Mouse (Mus musculus) liver, postnatal 0 days (tissue): ENCODE measurements around the gene Rnft2. TPM values are rescaled to one million over a fixed set of nuclear protein-coding genes. Genes with fewer than 3 reads are reported as not detected.

Experiments
- ATAC-seq: fragments of 200-750 bp; cut with Nextera tagmentation; 2 replicates; pipeline ENCODE4 v1.8.0; 2017; ENCODE audit warnings: mild to moderate bottlenecking, moderate library complexity
- DNase-seq: peaks from one replicate; pipeline ENCODE4 v3.0.0-alpha.2; 2016
- H3K27ac ChIP-seq: fragments of 300-500 bp; sonication (generic); 2 replicates; pipeline ENCODE4 v1.5.1; 2014; ENCODE audit warnings: antibody characterized with exemption, moderate library complexity, mild to moderate bottlenecking, low read depth
- H3K27me3 ChIP-seq: fragments of 300-500 bp; sonication (generic); 2 replicates; pipeline ENCODE4 v1.6.1; 2014; ENCODE audit warnings: low read length, control low read depth, mixed read lengths; ENCODE audit not compliant: insufficient read depth
- H3K36me3 ChIP-seq: fragments of 300-500 bp; sonication (generic); replicated peaks from 2 replicates; pipeline ENCODE4 v1.6.1; 2014; ENCODE audit warnings: mild to moderate bottlenecking, control low read depth, low read length, moderate library complexity, mixed read lengths; ENCODE audit not compliant: insufficient read depth
- H3K4me1 ChIP-seq: fragments of 300-500 bp; sonication (generic); 2 replicates; pipeline ENCODE4 v1.6.1; 2014; ENCODE audit warnings: antibody characterized with exemption, mild to moderate bottlenecking, control low read depth; ENCODE audit not compliant: insufficient read depth
- H3K4me2 ChIP-seq: fragments of 300-500 bp; sonication (generic); 2 replicates; pipeline ENCODE4 v1.6.1; 2014; ENCODE audit warnings: low read depth, mild to moderate bottlenecking, low read length, moderate library complexity, mixed read lengths
- H3K4me3 ChIP-seq: fragments of 300-500 bp; sonication (generic); 2 replicates; pipeline ENCODE4 v1.5.1; 2014; ENCODE audit warnings: low read depth, low read length
- H3K9ac ChIP-seq: fragments of 300-500 bp; sonication (generic); replicated peaks from 2 replicates; pipeline ENCODE4 v1.6.1; 2014; ENCODE audit warnings: mild to moderate bottlenecking, moderate library complexity
- H3K9me3 ChIP-seq: fragments of 300-500 bp; sonication (generic); 2 replicates; pipeline ENCODE4 v1.6.1; 2016; ENCODE audit warnings: mild to moderate bottlenecking, control low read depth, low read length, mixed read lengths
- CTCF ChIP-seq: sonication (generic); IDR thresholded peaks from 2 replicates; pipeline ENCODE4 v1.5.1; 2016; ENCODE audit warnings: antibody characterized with exemption, low read depth
- EP300 ChIP-seq: IDR thresholded peaks from 2 replicates; pipeline ENCODE4 v1.6.1; 2016; ENCODE audit warnings: antibody characterized with exemption, low read depth, mild to moderate bottlenecking
- WGBS: fragments of 180-500 bp; shearing (Covaris S2); extraction: QIAGEN DNeasy Blood & Tissue Kit; methylation state at CpG from one replicate; pipeline ENCODE4 v1.1.7; 2014; ENCODE audit not compliant: insufficient replicate concordance; 5-methylcytosine and 5-hydroxymethylcytosine counted together
- polyA plus RNA-seq: library from polyadenylated mRNA; unstranded; fragments of >200 nt; fragmentation: Nextera tagmentation; extraction: Ambion mirVana; gene quantifications from 2 replicates; pipeline ENCODE4 v1.2.1, GENCODE M21; 2015

Rnft2 gene
- polyA plus RNA-seq, 1 experiment from 2014 or later: not detected

GRCm38 (mm10) chr5:118214418-118215154 is 30.3 kb downstream of the Rnft2 start:
- Histone ChIP-seq H3K9ac (no peak overlapping the region), H3K27me3 (peaks cover 6% of the 10 kb centered on the region; the same call in 1 of the 2 replicates), H3K9me3 (no peaks in the 10 kb centered on the region), H3K4me2 (peak overlapping the region; percentile 42), H3K27ac (no peak overlapping the region), H3K36me3 (no peaks in the 10 kb centered on the region), H3K4me1 (no peaks in the 10 kb centered on the region), H3K4me3 (no peak overlapping the region)
- 11% methylated on average over 24 of the region's 24 CpGs for WGBS
- ATAC-seq: peak; percentile 56; the same call in 1 of the 2 replicates
- no peak for TF ChIP-seq CTCF
- DNase-seq: peak; percentile 43

- H3K4me2 ChIP-seq: peak overlapping the region; percentile 42; the same call in 1 of the 2 replicates
- no peak overlapping the region for H3K4me3 ChIP-seq
- H3K4me1 ChIP-seq: no peaks in the 10 kb centered on the region
- H3K27me3 ChIP-seq: peaks cover 6% of the 10 kb centered on the region; the same call in 1 of the 2 replicates
- DNase-seq: no peak
- no peak for ATAC-seq
- TF ChIP-seq EP300 (no peak), CTCF (no peak)
- no peaks in the 10 kb centered on the region for H3K36me3 ChIP-seq
- no peak overlapping the region for H3K9ac ChIP-seq
- no peak overlapping the region for H3K27ac ChIP-seq
- no peaks in the 10 kb centered on the region for H3K9me3 ChIP-seq
- 43% methylated on average over 5 of the region's 5 CpGs for WGBS
Observed at GRCm38 (mm10) chr5:118214012-118214411, 30.9 kb downstream of the Rnft2 start.

- ATAC-seq: no peak
- no peaks in the 10 kb centered on the region for H3K9me3 ChIP-seq
- no peak overlapping the region for H3K4me2 ChIP-seq
- no peak for TF ChIP-seq CTCF
- no peak overlapping the region for H3K27ac ChIP-seq
- no peaks in the 10 kb centered on the region for H3K4me1 ChIP-seq
- no peaks in the 10 kb centered on the region for H3K36me3 ChIP-seq
- H3K4me3 ChIP-seq: no peak overlapping the region
- 77% methylated on average over 8 of the region's 8 CpGs for WGBS
- no peak for DNase-seq
- no peaks in the 10 kb centered on the region for H3K27me3 ChIP-seq
- H3K9ac ChIP-seq: no peak overlapping the region
Observed at GRCm38 (mm10) chr5:118205852-118206251, 39.1 kb downstream of the Rnft2 start.

- ATAC-seq: no peak
- WGBS: 57% methylated on average over 16 of the region's 16 CpGs
Observed at GRCm38 (mm10) chr5:118204675-118205440, 40.1 kb downstream of the Rnft2 start.

GRCm38 (mm10) chr5:118199670-118200069 is 45.2 kb downstream of the Rnft2 start:
- H3K4me3 ChIP-seq: no peak overlapping the region
- ATAC-seq (no peak), DNase-seq (no peak)
- no peaks in the 10 kb centered on the region for H3K9me3 ChIP-seq
- no peaks in the 10 kb centered on the region for H3K27me3 ChIP-seq
- 65% methylated on average over 5 of the region's 5 CpGs for WGBS
- H3K9ac ChIP-seq: no peak overlapping the region
- TF ChIP-seq CTCF: no peak
- TF ChIP-seq EP300: no peak
- no peak overlapping the region for H3K4me2 ChIP-seq
- no peak overlapping the region for H3K27ac ChIP-seq
- H3K4me1 ChIP-seq: no peaks in the 10 kb centered on the region
- H3K36me3 ChIP-seq: no peaks in the 10 kb centered on the region

More at GRCm38 (mm10) chr5:118204675-118205440, 40.1 kb downstream of the Rnft2 start:
- Histone ChIP-seq H3K4me2 (no peak overlapping the region), H3K27me3 (no peaks in the 10 kb centered on the region), H3K4me3 (no peak overlapping the region), H3K9ac (no peak overlapping the region), H3K27ac (no peak overlapping the region), H3K9me3 (no peaks in the 10 kb centered on the region), H3K36me3 (no peaks in the 10 kb centered on the region), H3K4me1 (no peaks in the 10 kb centered on the region)
- DNase-seq: no peak
- TF ChIP-seq CTCF (no peak), EP300 (no peak)

GRCm38 (mm10) chr5:118197421-118197820 is 47.5 kb downstream of the Rnft2 start:
- DNase-seq (no peak), ATAC-seq (no peak)
- H3K27me3 ChIP-seq: no peaks in the 10 kb centered on the region
- no peak overlapping the region for H3K27ac ChIP-seq
- no peak overlapping the region for H3K4me3 ChIP-seq
- H3K36me3 ChIP-seq: no peaks in the 10 kb centered on the region
- WGBS: 66% methylated on average over 13 of the region's 13 CpGs
- no peak overlapping the region for H3K9ac ChIP-seq
- TF ChIP-seq EP300 (no peak), CTCF (no peak)
- no peaks in the 10 kb centered on the region for H3K9me3 ChIP-seq
- no peak overlapping the region for H3K4me2 ChIP-seq
- no peaks in the 10 kb centered on the region for H3K4me1 ChIP-seq
